Mouse (Mus musculus): ENCODE data around the gene Cabp2. TPM values are rescaled to one million over a fixed set of nuclear protein-coding genes. Genes with fewer than 3 reads are reported as not detected.

Cabp2 gene
- total and polyA plus RNA-seq, 2 experiments: 0.27 to 0.37 TPM

DNA sequence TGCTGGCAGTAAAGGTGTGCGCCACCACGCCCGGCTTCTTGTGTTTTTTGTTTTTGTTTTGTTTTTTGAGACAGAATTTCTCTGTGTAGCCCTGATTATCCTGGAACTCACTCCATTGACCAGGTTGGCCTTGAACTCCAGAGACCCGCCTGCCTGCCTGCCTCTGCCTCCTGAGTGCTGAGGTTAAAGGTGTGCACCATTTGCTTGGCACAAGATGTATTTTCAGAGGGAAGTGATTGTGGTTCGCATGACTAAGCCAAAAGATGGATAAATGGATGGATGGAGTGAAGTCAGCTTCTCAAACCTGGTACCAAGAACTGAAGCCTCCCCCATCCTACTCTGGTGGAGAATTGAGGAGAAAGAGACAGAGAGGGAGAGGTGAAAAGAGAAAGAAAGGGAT, 26.8 kb upstream of the Cabp2 start:
- Histone ChIP-seq H3K4me1 (ENCODE audit: control insufficient read depth, insufficient read depth, low read length) (peaks cover 28% of the 10 kb centered on the region), H3K36me3 (ENCODE audit: control insufficient read depth, insufficient read depth, low read length) (no peaks in the 10 kb centered on the region), H3K27me3 (ENCODE audit: control insufficient read depth, insufficient read depth, low read length) (no peaks in the 10 kb centered on the region), H3K4me3 (ENCODE audit: insufficient read depth, low read depth, low read length) (no peak overlapping the region), H3K9ac (ENCODE audit: low read depth, low read length) (no peak overlapping the region), H3K79me2 (ENCODE audit: control insufficient read depth, insufficient read depth, low read length) (no peaks in the 10 kb centered on the region), H3K27ac (replicated peaks; ENCODE audit: insufficient read depth, low read depth, low read length) (peak overlapping the region; percentile 98)
- DNase-seq (ENCODE audit: extremely low read depth, low read depth, low spot score): peak; percentile 75
- no peak for TF ChIP-seq POLR2A (IDR thresholded peaks at IDR 0.05; ENCODE audit: extremely low read depth, insufficient read depth, low read length)
- no peak for TF ChIP-seq CTCF (IDR thresholded peaks at IDR 0.05; ENCODE audit: low read depth, low read length)
- WGBS: 29% methylated on average over 5 of the region's 5 CpGs

DNA sequence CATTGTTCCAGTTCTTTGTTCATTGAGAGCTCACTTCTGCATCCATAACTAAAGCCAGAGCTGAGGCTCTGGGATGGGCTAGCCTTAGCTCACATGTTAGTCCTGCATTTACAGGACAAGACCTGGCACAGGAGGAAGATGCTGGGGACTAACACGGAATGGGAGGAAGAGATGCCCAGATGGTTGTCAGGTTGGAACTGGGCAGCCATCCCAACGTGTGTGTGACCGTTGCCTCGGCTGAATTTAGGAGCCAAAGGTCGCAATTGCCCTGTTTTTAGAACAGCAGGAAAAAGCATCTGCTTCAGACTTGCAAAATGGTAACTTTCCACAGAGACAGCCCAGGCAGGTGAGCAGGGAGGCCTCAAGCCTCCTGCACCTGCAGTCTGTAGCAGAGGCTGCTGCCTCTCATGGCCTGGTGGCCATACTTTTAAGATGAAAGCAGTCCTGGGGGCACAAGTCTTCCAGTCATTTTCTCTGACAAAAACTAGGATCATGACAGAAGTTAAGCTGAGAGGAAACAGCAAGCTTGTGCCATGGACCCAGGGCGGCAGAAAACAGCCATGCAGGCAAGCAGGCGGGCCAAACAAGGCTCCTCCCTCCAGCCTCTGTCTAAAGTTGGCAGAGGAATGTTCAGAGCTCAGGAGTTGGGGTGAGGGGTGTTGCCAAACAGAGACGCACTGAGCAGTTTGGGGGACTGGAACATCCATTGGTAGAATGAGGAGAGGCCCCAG, 26.0 kb upstream of the Cabp2 start:
- Histone ChIP-seq H3K27me3 (ENCODE audit: control insufficient read depth, insufficient read depth, low read length) (no peaks in the 10 kb centered on the region), H3K4me3 (ENCODE audit: insufficient read depth, low read depth, low read length) (no peak overlapping the region), H3K27ac (replicated peaks; ENCODE audit: insufficient read depth, low read depth, low read length) (peak overlapping the region; percentile 98), H3K4me1 (ENCODE audit: control insufficient read depth, insufficient read depth, low read length) (peaks cover 28% of the 10 kb centered on the region), H3K36me3 (ENCODE audit: control insufficient read depth, insufficient read depth, low read length) (no peaks in the 10 kb centered on the region), H3K9ac (ENCODE audit: low read depth, low read length) (peak overlapping the region; percentile 60), H3K79me2 (ENCODE audit: control insufficient read depth, insufficient read depth, low read length) (no peaks in the 10 kb centered on the region)
- WGBS: 24% methylated on average over 8 of the region's 8 CpGs
- TF ChIP-seq CTCF (IDR thresholded peaks at IDR 0.05; ENCODE audit: low read depth, low read length): no peak
- TF ChIP-seq POLR2A (IDR thresholded peaks at IDR 0.05; ENCODE audit: extremely low read depth, insufficient read depth, low read length): 0 out of 2 replicates have a peak, but pooled peaks have one; percentile 16
- DNase-seq (ENCODE audit: extremely low read depth, low read depth, low spot score): peak; percentile 90

DNA sequence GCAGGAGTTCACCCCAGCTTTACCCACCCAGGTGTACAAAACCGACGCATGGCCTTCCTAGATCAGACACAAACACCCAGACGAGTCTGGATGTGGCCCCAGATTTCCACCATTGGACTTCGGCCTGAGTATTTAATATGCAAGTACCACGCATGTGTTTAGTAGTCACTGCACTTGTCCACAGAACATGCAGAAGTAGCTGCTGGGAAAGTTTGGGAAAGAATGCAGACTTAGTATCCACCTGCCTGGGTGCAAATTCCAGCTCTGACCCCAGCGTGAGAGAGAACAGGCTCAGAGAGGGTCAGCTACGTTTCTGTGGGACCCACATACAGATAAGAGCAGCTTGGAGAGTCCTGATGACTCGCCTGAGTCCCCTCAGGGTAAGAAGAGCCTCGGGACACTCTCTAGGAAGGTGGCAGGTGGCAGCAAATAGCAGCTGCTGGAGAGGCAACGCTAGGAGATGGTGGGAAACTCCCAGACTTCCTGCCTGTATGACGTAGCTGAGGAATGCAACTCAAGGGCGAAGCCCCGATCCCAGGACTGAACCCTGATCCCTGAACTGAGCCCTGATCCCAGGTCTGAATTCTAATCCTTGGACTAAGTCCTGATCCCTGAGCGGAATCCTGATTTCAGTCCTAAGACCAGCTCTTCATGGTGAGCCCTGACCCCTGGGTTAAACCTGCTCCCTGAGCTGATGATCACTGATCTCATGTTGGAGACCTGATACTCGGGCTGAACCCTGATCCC, 25.3 kb upstream of the Cabp2 start:
- Histone ChIP-seq H3K27ac (replicated peaks; ENCODE audit: insufficient read depth, low read depth, low read length) (peak overlapping the region; percentile 98), H3K9ac (ENCODE audit: low read depth, low read length) (peak overlapping the region; percentile 60), H3K27me3 (ENCODE audit: control insufficient read depth, insufficient read depth, low read length) (no peaks in the 10 kb centered on the region), H3K36me3 (ENCODE audit: control insufficient read depth, insufficient read depth, low read length) (no peaks in the 10 kb centered on the region), H3K4me3 (ENCODE audit: insufficient read depth, low read depth, low read length) (no peak overlapping the region), H3K79me2 (ENCODE audit: control insufficient read depth, insufficient read depth, low read length) (no peaks in the 10 kb centered on the region), H3K4me1 (ENCODE audit: control insufficient read depth, insufficient read depth, low read length) (peaks cover 28% of the 10 kb centered on the region)
- DNase-seq (ENCODE audit: extremely low read depth, low read depth, low spot score): peak; percentile 87
- TF ChIP-seq POLR2A (IDR thresholded peaks at IDR 0.05; ENCODE audit: extremely low read depth, insufficient read depth, low read length) (no peak), CTCF (IDR thresholded peaks at IDR 0.05; ENCODE audit: low read depth, low read length) (no peak)
- 17% methylated on average over 15 of the region's 15 CpGs for WGBS

DNA sequence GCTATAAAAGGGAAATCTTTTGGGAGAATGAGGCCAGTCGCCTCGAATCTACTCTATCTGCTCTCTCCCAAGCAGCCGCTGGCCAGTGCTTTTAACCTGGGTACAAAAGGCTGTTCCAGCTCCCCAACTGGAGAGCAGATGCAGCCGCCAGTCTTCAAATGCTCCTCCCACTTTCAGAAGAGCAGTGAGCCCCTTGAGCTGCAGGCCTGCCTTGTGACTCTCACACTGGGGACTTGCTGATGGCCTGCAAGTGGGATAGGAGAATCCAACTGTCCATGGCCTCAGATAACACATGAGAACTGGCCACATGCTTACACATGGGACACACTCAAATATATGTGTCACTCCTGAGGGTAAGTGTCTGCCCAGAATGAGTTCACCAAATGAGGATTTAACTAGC, 24.7 kb upstream of the Cabp2 start:
- Histone ChIP-seq H3K9ac (ENCODE audit: low read depth, low read length) (0 out of 2 replicates have a peak overlapping the region, but pooled peaks have one; percentile 4), H3K4me3 (ENCODE audit: insufficient read depth, low read depth, low read length) (no peak overlapping the region), H3K27ac (replicated peaks; ENCODE audit: insufficient read depth, low read depth, low read length) (peak overlapping the region; percentile 98), H3K79me2 (ENCODE audit: control insufficient read depth, insufficient read depth, low read length) (no peaks in the 10 kb centered on the region), H3K27me3 (ENCODE audit: control insufficient read depth, insufficient read depth, low read length) (no peaks in the 10 kb centered on the region), H3K36me3 (ENCODE audit: control insufficient read depth, insufficient read depth, low read length) (no peaks in the 10 kb centered on the region), H3K4me1 (ENCODE audit: control insufficient read depth, insufficient read depth, low read length) (peaks cover 28% of the 10 kb centered on the region)
- no peak for DNase-seq (ENCODE audit: extremely low read depth, low read depth, low spot score)
- WGBS: 21% methylated on average over 4 of the region's 4 CpGs
- TF ChIP-seq CTCF (IDR thresholded peaks at IDR 0.05; ENCODE audit: low read depth, low read length) (no peak), POLR2A (IDR thresholded peaks at IDR 0.05; ENCODE audit: extremely low read depth, insufficient read depth, low read length) (no peak)

DNA sequence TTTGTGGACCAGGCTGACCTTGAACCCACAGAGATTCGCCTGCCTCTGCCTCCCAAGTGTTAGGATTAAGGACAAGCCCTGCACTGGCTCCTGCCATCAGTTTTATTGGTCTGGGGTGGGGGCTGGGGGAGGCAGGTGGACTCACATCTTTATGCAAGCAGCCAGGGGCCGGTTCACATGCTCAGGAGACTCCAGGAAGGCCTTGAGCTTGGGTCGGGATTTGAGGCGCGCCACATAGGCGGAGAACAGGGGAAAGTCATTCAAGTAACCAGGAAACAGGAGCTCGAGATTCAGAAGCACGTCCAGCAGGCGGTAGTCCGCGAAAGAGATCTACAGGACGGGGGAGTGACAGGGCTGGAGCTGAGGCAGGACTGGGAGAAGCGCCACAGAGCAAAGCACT, 24.0 kb upstream of the Cabp2 start:
- Histone ChIP-seq H3K4me1 (ENCODE audit: control insufficient read depth, insufficient read depth, low read length) (peaks cover 28% of the 10 kb centered on the region), H3K79me2 (ENCODE audit: control insufficient read depth, insufficient read depth, low read length) (no peaks in the 10 kb centered on the region), H3K27ac (replicated peaks; ENCODE audit: insufficient read depth, low read depth, low read length) (peak overlapping the region; percentile 98), H3K9ac (ENCODE audit: low read depth, low read length) (no peak overlapping the region), H3K27me3 (ENCODE audit: control insufficient read depth, insufficient read depth, low read length) (no peaks in the 10 kb centered on the region), H3K36me3 (ENCODE audit: control insufficient read depth, insufficient read depth, low read length) (no peaks in the 10 kb centered on the region), H3K4me3 (ENCODE audit: insufficient read depth, low read depth, low read length) (no peak overlapping the region)
- TF ChIP-seq CTCF (IDR thresholded peaks at IDR 0.05; ENCODE audit: low read depth, low read length) (no peak), POLR2A (IDR thresholded peaks at IDR 0.05; ENCODE audit: extremely low read depth, insufficient read depth, low read length) (no peak)
- no peak for DNase-seq (ENCODE audit: extremely low read depth, low read depth, low spot score)
- WGBS: 86% methylated on average over 13 of the region's 13 CpGs

All from liver, adult 2 months (tissue).